26 mouse cellular contexts compared by ENCODE assay signal in the genomic region with DNA sequence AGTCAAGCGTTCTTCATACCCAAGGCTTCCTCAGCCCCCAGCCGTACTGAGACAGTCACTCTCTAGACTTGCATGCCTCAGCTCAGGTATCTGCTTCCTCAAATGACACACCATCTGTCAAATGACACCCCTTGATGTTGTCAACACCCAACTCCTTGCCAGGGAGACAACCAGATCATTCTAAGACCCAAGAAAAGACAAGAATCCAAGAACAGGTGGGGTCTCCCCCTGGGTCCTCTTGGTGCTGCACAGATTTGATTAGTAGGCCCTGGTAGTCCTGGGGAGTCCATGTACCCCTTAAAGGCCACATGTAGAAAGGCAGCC. TPM values are rescaled to one million over a fixed set of nuclear protein-coding genes. Genes with fewer than 3 reads are reported as not detected.
DNase-seq lines count a peak whose midpoint lies in the region; ATAC-seq and TF ChIP-seq lines count a peak whose summit lies in the region.
"Had no signal": no experiment of that assay in that cellular context is flagged by ENCODE, and none has a peak within 500 bp of the region (broad histone marks: within the 10 kb centered on the region; RNA-seq: fewer than 3 reads in every experiment).

No protein-coding gene starts in this region.

- TF ChIP-seq CTCF in CH12.LX (conservative IDR thresholded peaks at IDR 0.05 in 1 of 2, IDR thresholded peaks at IDR 0.05 in 1 of 2; ENCODE audit: low read depth in 2 of 2, low read length in 2 of 2) = no peak

- DNase-seq in kidney, postnatal 10 days = no peak
- DNase-seq in CH12.LX (ENCODE audit: extremely low read depth) = no peak
- DNase-seq in adrenal gland, postnatal 4 days (ENCODE audit: low spot score in 2 of 2) = no peak
- DNase-seq: adrenal gland, adult 2 months; adrenal gland, postnatal 14 days; cerebellum, adult 11-12 months; cerebellum, adult 8-10 months; cerebellum, postnatal 36 days; embryo, embryonic 11 days; gastrocnemius, postnatal 25 days; heart, postnatal 10 days; heart, postnatal 4 days had no signal

- peaks cover 20% of the 10 kb centered on the region for H3K4me1 ChIP-seq in kidney, embryonic 15.5 days
- H3K4me1 ChIP-seq in CH12.LX (ENCODE audit: control insufficient read depth in 1 of 2, insufficient read depth in 2 of 2) = peaks cover 3 to 37% of the 10 kb centered on the region in 2 experiments; a peak in 3 of 4 replicates
- peaks cover 12% of the 10 kb centered on the region for H3K4me1 ChIP-seq in heart, embryonic 12.5 days (replicated peaks)

- no peak overlapping the region for H3K4me2 ChIP-seq in kidney, embryonic 15.5 days
- H3K4me2 ChIP-seq in CH12.LX (ENCODE audit: insufficient read depth, low read depth, poor library complexity, severe bottlenecking) = no peak overlapping the region
- H3K4me2 ChIP-seq in heart, embryonic 12.5 days = no peak overlapping the region
- H3K4me2 ChIP-seq: embryonic facial prominence, embryonic 13.5 days; forebrain, embryonic 12.5 days; forebrain, embryonic 15.5 days; heart, embryonic 11.5 days; heart, embryonic 15.5 days; hindbrain, embryonic 14.5 days had no signal

- H3K27ac ChIP-seq in kidney, embryonic 15.5 days = peak overlapping the region; percentile 55
- no peak overlapping the region for H3K27ac ChIP-seq in CH12.LX (ENCODE audit: insufficient read depth, low read depth)
- no peak overlapping the region for H3K27ac ChIP-seq in heart, embryonic 12.5 days (ENCODE audit: poor library complexity, severe bottlenecking)
- H3K27ac ChIP-seq: embryonic facial prominence, embryonic 10.5 days; embryonic facial prominence, embryonic 13.5 days; forebrain, embryonic 12.5 days; forebrain, embryonic 15.5 days; heart, embryonic 15.5 days; hindbrain, embryonic 14.5 days; hindbrain, postnatal 0 days had no signal

- no peaks in the 10 kb centered on the region for H3K36me3 ChIP-seq in kidney, embryonic 15.5 days
- peaks cover 0 to 24% of the 10 kb centered on the region in 2 experiments for H3K36me3 ChIP-seq in CH12.LX (replicated peaks in 1 of 2; ENCODE audit: control insufficient read depth in 1 of 2, insufficient read depth in 1 of 2, low read length in 1 of 2)
- H3K36me3 ChIP-seq in heart, embryonic 12.5 days = no peaks in the 10 kb centered on the region
- H3K36me3 ChIP-seq: embryonic facial prominence, embryonic 10.5 days; embryonic facial prominence, embryonic 13.5 days; forebrain, embryonic 12.5 days; forebrain, embryonic 15.5 days; heart, embryonic 15.5 days had no signal

- no peaks in the 10 kb centered on the region for H3K27me3 ChIP-seq in kidney, embryonic 15.5 days
- H3K27me3 ChIP-seq in CH12.LX (replicated peaks) = no peaks in the 10 kb centered on the region
- H3K27me3 ChIP-seq in heart, embryonic 12.5 days (replicated peaks) = peaks cover 5% of the 10 kb centered on the region; the same call in 1 of the 2 replicates
- H3K27me3 ChIP-seq: forebrain, embryonic 12.5 days; forebrain, embryonic 15.5 days; heart, embryonic 15.5 days had no signal

- TF ChIP-seq EP300 in CH12.LX (IDR thresholded peaks at IDR 0.05; ENCODE audit: low read length) = no peak

- no peak for TF ChIP-seq RAD21 in CH12.LX (IDR thresholded peaks at IDR 0.05; ENCODE audit: low read depth, low read length)

- no peaks in the 10 kb centered on the region for H3K79me2 ChIP-seq in CH12.LX (replicated peaks; ENCODE audit: control insufficient read depth, extremely low read depth, insufficient read depth, poor library complexity, severe bottlenecking)

- H3K9me3 ChIP-seq in kidney, embryonic 15.5 days (replicated peaks) = 0 out of 2 replicates have a peak, but pooled peaks cover 2% of the 10 kb centered on the region
- peaks cover 1% of the 10 kb centered on the region for H3K9me3 ChIP-seq in CH12.LX (replicated peaks; ENCODE audit: low read length)
- H3K9me3 ChIP-seq in heart, embryonic 12.5 days (replicated peaks) = peaks cover 2% of the 10 kb centered on the region
- H3K9me3 ChIP-seq: forebrain, embryonic 12.5 days; forebrain, embryonic 15.5 days; heart, embryonic 15.5 days had no signal

- dilution Hi-C loops in CH12.LX (cut with MboI; ENCODE audit: extremely low pct_ligation_motif_present, extremely low pct_unique_long_range_greater_than_20kb, low sequenced_read_pairs) = no loop called here

- no peak for ATAC-seq in kidney, embryonic 15.5 days (replicated peaks; ENCODE audit: low FRiP score)
- ATAC-seq in megakaryocyte, adult 5-6 weeks (ENCODE audit: poor library complexity, severe bottlenecking) = peak; percentile 63
- no peak for ATAC-seq in heart, embryonic 12.5 days (ENCODE audit: insufficient number of reproducible peaks, low FRiP score)
- ATAC-seq: forebrain, embryonic 15.5 days; hindbrain, postnatal 0 days; inflammation-experienced regulatory T-cells, adult 6 months had no signal

- in situ Hi-C loops in CH12.LX (cut with MboI; ENCODE audit: low pct_ligation_motif_present, low pct_unique_long_range_greater_than_20kb, low sequenced_read_pairs) = no loop called here

- TF ChIP-seq POLR2A in CH12.LX (IDR thresholded peaks at IDR 0.05; ENCODE audit: low read depth, low read length) = no peak

- no peak overlapping the region for H3K4me3 ChIP-seq in kidney, embryonic 15.5 days (replicated peaks)
- no peak overlapping the region for H3K4me3 ChIP-seq in CH12.LX (replicated peaks in 1 of 3; ENCODE audit: low read depth in 2 of 3, low read length in 2 of 3, poor library complexity in 1 of 3)
- H3K4me3 ChIP-seq in heart, embryonic 12.5 days = no peak overlapping the region
- H3K4me3 ChIP-seq: embryonic facial prominence, embryonic 10.5 days; embryonic facial prominence, embryonic 13.5 days; erythroblast, embryonic 14.5 days; forebrain, embryonic 12.5 days; forebrain, embryonic 15.5 days; heart, embryonic 15.5 days had no signal

- WGBS in kidney, embryonic 15.5 days = 76% methylated on average over 2 of the region's 2 CpGs
- WGBS in heart, embryonic 12.5 days = 62% methylated on average over 2 of the region's 2 CpGs

- no peak overlapping the region for H3K9ac ChIP-seq in kidney, embryonic 15.5 days
- H3K9ac ChIP-seq in CH12.LX (ENCODE audit: insufficient read depth, low read depth) = no peak overlapping the region
- H3K9ac ChIP-seq in heart, embryonic 12.5 days = no peak overlapping the region
- H3K9ac ChIP-seq: embryonic facial prominence, embryonic 13.5 days; forebrain, embryonic 12.5 days; forebrain, embryonic 15.5 days; heart, embryonic 15.5 days; hindbrain, embryonic 14.5 days had no signal

TF ChIP-seq in CH12.LX, 34 proteins besides CTCF, POLR2A, EP300 and RAD21:
- 0 out of 2 replicates have a peak, but pooled peaks have one; percentile 4 for TF ChIP-seq ETS1 (conservative IDR thresholded peaks at IDR 0.05; ENCODE audit: low read depth, low read length)
- no peak for TF ChIP-seq IRF4 (IDR thresholded peaks at IDR 0.05; ENCODE audit: low read depth, low read length)
- no peak for TF ChIP-seq ZC3H11A (IDR thresholded peaks at IDR 0.05; ENCODE audit: low read depth, low read length)
- TF ChIP-seq TCF12 (IDR thresholded peaks at IDR 0.05; ENCODE audit: low read depth, low read length) = peak; percentile 16; the same call in 1 of the 2 replicates
- no peak for TF ChIP-seq MAX (IDR thresholded peaks at IDR 0.05; ENCODE audit: low read length)
- no peak for TF ChIP-seq ZNF384 (IDR thresholded peaks at IDR 0.05; ENCODE audit: low read depth, low read length)
- no peak for TF ChIP-seq RCOR1 (conservative IDR thresholded peaks at IDR 0.05; ENCODE audit: low read depth, low read length)
- TF ChIP-seq KAT2A (IDR thresholded peaks at IDR 0.05; ENCODE audit: insufficient replicate concordance, low read length) = no peak
TF ChIP-seq in CH12.LX: peak in this region for 2.

RNA-seq across cellular contexts. Expression of gene Echdc3, which starts 23.2 kb away (rescaled TPM):
- 8.7 and 9.5 TPM in 2 replicates for polyA plus RNA-seq in kidney, embryonic 15.5 days (2015; fragmentation: Nextera tagmentation; extraction: Ambion mirVana)
- total RNA-seq in CH12.LX (2012; rRNA removed) = 13.6 and 17.4 TPM in 2 replicates
- total RNA-seq in CH12.LX (2014; rRNA removed) = 7.7 and 9.2 TPM in 2 replicates
- 10.6 and 11.5 TPM in 2 replicates for polyA plus RNA-seq in CH12.LX (2012; ENCODE audit: insufficient read length, low read depth)
- 0.18 and 1.2 TPM in 2 replicates for total RNA-seq in megakaryocyte, adult 5-6 weeks (2015)
- total RNA-seq in megakaryocyte, adult 5-6 weeks (2017) = not detected in 2 replicates
- total RNA-seq in adrenal gland, postnatal 4 days (2021) = 10 to 100 TPM; 46.5 to 52.3 TPM
- 7.3 and 7.5 TPM in 2 replicates for polyA plus RNA-seq in heart, embryonic 12.5 days (2016; fragmentation: Nextera tagmentation; extraction: Ambion mirVana)
- total RNA-seq: MEL had no signal
- polyA plus RNA-seq: inflammation-experienced regulatory T-cells, adult 6 months had no signal

RNA-seq across cellular contexts. Expression of gene Proser2, which starts 59.6 kb away (rescaled TPM):
- polyA plus RNA-seq in kidney, embryonic 15.5 days (2015; fragmentation: Nextera tagmentation; extraction: Ambion mirVana) = 12.7 and 15.3 TPM in 2 replicates
- total RNA-seq in CH12.LX (2012; rRNA removed) (1.3 and 2.1 TPM in 2 replicates), CH12.LX (2014; rRNA removed) (not detected in 2 replicates)
- 0.11 and 0.29 TPM in 2 replicates for polyA plus RNA-seq in CH12.LX (2012; ENCODE audit: insufficient read length, low read depth)
- not detected in 2 replicates for total RNA-seq in megakaryocyte, adult 5-6 weeks (2015)
- 0.15 TPM in 1 of 2 replicates, not detected in the other for total RNA-seq in megakaryocyte, adult 5-6 weeks (2017)
- total RNA-seq in adrenal gland, postnatal 4 days (2021) = 10 to 100 TPM; 11.2 to 11.5 TPM
- 13.4 and 13.6 TPM in 2 replicates for polyA plus RNA-seq in heart, embryonic 12.5 days (2016; fragmentation: Nextera tagmentation; extraction: Ambion mirVana)
- total RNA-seq: MEL had no signal
